Mouse (Mus musculus) midbrain, embryonic 12.5 days (tissue): ENCODE measurements around the gene Mmel1. TPM values are rescaled to one million over a fixed set of nuclear protein-coding genes. Genes with fewer than 3 reads are reported as not detected.

Source experiments
- ATAC-seq: fragments of 200-750 bp; cut with Nextera tagmentation; 2 replicates; pipeline ENCODE4 v1.8.0; 2017; ENCODE audit warnings: low read depth, moderate TSS enrichment, moderate library complexity; ENCODE audit not compliant: low FRiP score
- H3K27ac ChIP-seq: fragments of 300-500 bp; sonication (generic); replicated peaks from 2 replicates; pipeline ENCODE4 v1.5.1; 2016; ENCODE audit warnings: mild to moderate bottlenecking
- H3K27me3 ChIP-seq: fragments of 300-500 bp; sonication (generic); 2 replicates; pipeline ENCODE4 v1.6.1; 2016; ENCODE audit warnings: mild to moderate bottlenecking
- H3K36me3 ChIP-seq: fragments of 300-500 bp; sonication (generic); 2 replicates; pipeline ENCODE4 v1.6.1; 2016
- H3K4me1 ChIP-seq: fragments of 300-500 bp; sonication (generic); 2 replicates; pipeline ENCODE4 v1.6.1; 2016
- H3K4me2 ChIP-seq: fragments of 300-500 bp; sonication (generic); replicated peaks from 2 replicates; pipeline ENCODE4 v1.6.1; 2016; ENCODE audit warnings: mild to moderate bottlenecking, moderate library complexity
- H3K4me3 ChIP-seq: fragments of 300-500 bp; sonication (generic); 2 replicates; pipeline ENCODE4 v1.5.1; 2016; ENCODE audit warnings: mild to moderate bottlenecking
- H3K9ac ChIP-seq: fragments of 300-500 bp; sonication (generic); replicated peaks from 2 replicates; pipeline ENCODE4 v1.6.1; 2016; ENCODE audit warnings: mild to moderate bottlenecking, moderate library complexity
- H3K9me3 ChIP-seq: fragments of 300-500 bp; sonication (generic); 2 replicates; pipeline ENCODE4 v1.6.1; 2016; ENCODE audit warnings: mild to moderate bottlenecking
- WGBS: fragments of 180-500 bp; shearing (Covaris S2); methylation state at CpG from one replicate; pipeline ENCODE4 v1.1.7; 2016; 5-methylcytosine and 5-hydroxymethylcytosine counted together
- polyA plus RNA-seq: library from polyadenylated mRNA; unstranded; fragments of >200 nt; fragmentation: Nextera tagmentation; extraction: Ambion mirVana; gene quantifications from 2 replicates; pipeline ENCODE4 v1.2.1, GENCODE M21; 2016

Gene Mmel1
- polyA plus RNA-seq, 1 experiment from 2014 or later = 0.19 TPM

DNA sequence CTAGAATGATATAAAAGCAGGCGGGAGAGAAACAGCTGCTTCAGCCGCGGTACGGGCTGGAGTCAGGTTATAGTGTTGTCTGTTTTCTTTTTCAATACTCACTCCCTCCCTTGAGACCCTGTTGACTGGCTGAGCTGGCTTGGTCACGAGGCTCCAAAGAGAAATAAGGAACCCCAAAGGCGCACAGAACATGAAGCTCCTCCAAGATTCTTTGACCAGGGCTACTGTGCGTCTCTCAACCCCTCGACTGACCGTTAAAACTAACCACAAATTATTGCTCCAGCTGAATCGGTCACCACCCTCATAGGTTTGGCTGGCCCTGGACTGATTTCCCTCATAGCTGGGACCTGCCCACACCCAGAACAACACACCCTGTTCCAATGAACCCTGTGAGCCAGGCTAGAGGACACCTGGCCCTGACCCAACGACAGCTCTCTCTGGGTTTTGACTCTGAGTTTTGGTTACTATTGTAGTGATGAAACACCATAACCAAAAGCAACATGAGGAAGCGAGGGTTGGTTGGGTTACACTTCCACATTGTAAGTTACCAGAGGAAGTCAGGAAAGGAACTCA lies 59.8 kb downstream of the Mmel1 start:
- no peaks in the 10 kb centered on the region for H3K27me3 ChIP-seq
- no peaks in the 10 kb centered on the region for H3K36me3 ChIP-seq
- no peak overlapping the region for H3K9ac ChIP-seq
- no peak for ATAC-seq
- H3K4me3 ChIP-seq = no peak overlapping the region
- H3K9me3 ChIP-seq = no peaks in the 10 kb centered on the region
- WGBS = 84% methylated on average over 12 of the region's 12 CpGs
- H3K4me2 ChIP-seq = no peak overlapping the region
- peaks cover 4% of the 10 kb centered on the region; the same call in 1 of the 2 replicates for H3K4me1 ChIP-seq
- H3K27ac ChIP-seq = no peak overlapping the region; the same call in 1 of the 2 replicates

DNA sequence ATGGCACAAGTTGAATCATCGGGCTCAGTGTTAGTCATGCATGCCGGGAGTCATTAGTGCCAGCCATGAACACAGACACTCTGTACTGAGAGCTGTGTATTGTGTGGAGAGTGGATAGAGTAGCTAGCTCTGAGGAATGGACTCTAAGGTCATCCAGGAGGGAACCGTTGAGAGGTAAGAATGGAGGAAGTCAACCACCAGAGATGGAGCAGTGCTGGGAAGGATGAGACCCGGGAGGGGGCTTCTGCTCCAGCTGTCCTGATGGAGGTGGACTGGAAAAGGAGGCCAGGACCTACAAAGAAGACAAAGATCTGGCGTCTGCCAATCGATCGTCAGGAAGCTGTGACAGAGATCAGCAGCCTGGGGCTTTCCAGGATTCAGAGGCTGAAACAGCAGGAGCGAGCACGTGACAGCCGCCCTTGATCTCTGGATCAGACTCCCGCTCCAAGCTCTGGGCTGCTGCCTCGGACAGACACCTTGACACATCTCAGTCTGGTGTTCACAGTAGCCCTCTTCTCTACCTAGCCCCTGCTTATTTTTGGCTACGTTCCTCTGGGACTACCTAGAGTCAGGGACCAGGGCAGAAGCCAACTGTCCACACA lies 64.0 kb downstream of the Mmel1 start:
- no peaks in the 10 kb centered on the region for H3K36me3 ChIP-seq
- 66% methylated on average over 13 of the region's 13 CpGs for WGBS
- no peaks in the 10 kb centered on the region for H3K27me3 ChIP-seq
- H3K27ac ChIP-seq = no peak overlapping the region
- no peak overlapping the region for H3K9ac ChIP-seq
- no peaks in the 10 kb centered on the region for H3K9me3 ChIP-seq
- ATAC-seq = no peak
- no peak overlapping the region for H3K4me2 ChIP-seq
- H3K4me3 ChIP-seq = no peak overlapping the region
- H3K4me1 ChIP-seq = peaks cover 4% of the 10 kb centered on the region; the same call in 1 of the 2 replicates

DNA sequence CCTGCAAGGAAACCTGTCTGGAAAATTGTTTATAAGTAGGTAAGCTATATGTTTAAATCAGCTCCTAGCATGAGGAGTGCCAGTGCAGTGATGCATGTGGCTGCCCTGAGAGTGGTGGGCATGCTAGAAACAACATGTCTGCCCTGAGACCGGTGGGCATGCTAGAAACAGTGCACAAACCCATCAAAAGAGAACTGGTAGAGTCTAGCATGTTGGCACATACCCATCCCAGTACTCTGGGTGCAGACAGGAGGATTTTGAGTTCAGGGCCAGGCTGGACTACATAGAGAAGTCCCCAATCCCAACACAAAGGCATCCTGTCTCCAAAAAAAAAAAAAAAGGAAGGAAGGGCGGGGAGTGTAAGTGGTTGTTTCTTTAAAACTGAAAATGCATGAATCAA lies 65.4 kb downstream of the Mmel1 start:
- Histone ChIP-seq H3K4me1 (no peaks in the 10 kb centered on the region; the same call in 1 of the 2 replicates), H3K9me3 (no peaks in the 10 kb centered on the region), H3K36me3 (no peaks in the 10 kb centered on the region), H3K9ac (no peak overlapping the region), H3K27me3 (no peaks in the 10 kb centered on the region), H3K4me2 (no peak overlapping the region), H3K27ac (no peak overlapping the region), H3K4me3 (no peak overlapping the region)
- WGBS = 94% methylated on average over 2 of the region's 2 CpGs
- no peak for ATAC-seq

DNA sequence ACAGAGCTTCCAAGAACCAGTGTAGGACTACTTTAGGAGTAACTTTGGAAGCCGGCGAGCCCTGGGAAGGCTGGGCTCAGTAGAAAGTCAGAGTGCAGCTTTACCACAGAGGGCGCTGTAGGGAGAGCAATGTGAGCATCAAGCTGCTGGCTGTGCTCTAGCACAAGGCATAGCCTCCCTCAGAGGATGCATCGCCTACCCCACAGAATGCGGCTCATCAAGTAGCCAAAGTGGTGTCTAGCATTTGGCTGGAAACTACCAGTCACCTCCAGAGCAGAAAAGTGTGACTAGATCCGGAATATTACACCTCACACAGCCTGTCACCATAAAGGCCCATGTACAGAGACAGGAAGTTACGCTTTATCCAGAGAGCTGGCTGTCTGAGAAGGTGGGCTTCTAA lies 66.4 kb downstream of the Mmel1 start:
- H3K4me1 ChIP-seq = no peaks in the 10 kb centered on the region; the same call in 1 of the 2 replicates
- no peak overlapping the region for H3K9ac ChIP-seq
- no peaks in the 10 kb centered on the region for H3K27me3 ChIP-seq
- H3K36me3 ChIP-seq = no peaks in the 10 kb centered on the region
- no peak for ATAC-seq
- no peak overlapping the region for H3K4me3 ChIP-seq
- H3K9me3 ChIP-seq = no peaks in the 10 kb centered on the region
- H3K4me2 ChIP-seq = no peak overlapping the region
- WGBS = 79% methylated on average over 7 of the region's 7 CpGs
- H3K27ac ChIP-seq = no peak overlapping the region

DNA sequence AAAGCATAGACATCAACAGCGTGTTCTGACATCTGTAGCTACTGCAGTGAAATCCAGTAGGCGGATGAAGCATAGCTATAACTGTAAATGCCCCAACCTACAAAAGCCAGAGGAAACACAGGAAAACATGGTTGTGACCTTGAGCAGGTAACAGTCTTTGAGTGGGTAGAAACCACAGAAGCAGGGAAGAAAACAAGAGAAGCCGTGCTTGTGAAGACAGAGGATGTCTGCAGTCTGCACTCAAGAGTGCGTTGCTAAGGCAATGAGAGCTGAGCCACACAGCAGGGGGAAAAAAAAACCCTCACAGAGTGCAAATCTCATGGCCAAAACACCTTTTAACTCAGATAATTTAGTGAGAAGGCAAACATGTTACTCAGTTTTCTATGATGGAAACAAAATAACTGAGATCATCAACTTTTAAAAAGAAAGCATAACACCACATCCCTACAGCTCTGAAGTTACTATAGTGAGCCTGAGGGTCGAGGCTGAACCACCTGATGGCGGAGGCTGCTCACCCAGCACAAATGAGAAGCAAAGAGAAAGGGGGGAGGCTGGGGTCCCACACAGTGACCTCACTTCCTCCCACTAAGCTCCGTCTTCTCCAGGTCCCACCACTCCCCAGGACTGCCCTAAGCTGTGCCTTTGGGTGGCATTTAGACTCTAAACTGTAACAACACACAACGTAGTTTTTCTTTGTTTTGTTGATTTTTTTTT lies 67.3 kb downstream of the Mmel1 start:
- no peak overlapping the region for H3K9ac ChIP-seq
- no peaks in the 10 kb centered on the region for H3K36me3 ChIP-seq
- 47% methylated on average over 8 of the region's 8 CpGs for WGBS
- ATAC-seq = no peak
- no peak overlapping the region for H3K27ac ChIP-seq
- H3K4me3 ChIP-seq = no peak overlapping the region
- H3K4me2 ChIP-seq = no peak overlapping the region
- H3K4me1 ChIP-seq = no peaks in the 10 kb centered on the region; the same call in 1 of the 2 replicates
- no peaks in the 10 kb centered on the region for H3K9me3 ChIP-seq
- H3K27me3 ChIP-seq = no peaks in the 10 kb centered on the region

DNA sequence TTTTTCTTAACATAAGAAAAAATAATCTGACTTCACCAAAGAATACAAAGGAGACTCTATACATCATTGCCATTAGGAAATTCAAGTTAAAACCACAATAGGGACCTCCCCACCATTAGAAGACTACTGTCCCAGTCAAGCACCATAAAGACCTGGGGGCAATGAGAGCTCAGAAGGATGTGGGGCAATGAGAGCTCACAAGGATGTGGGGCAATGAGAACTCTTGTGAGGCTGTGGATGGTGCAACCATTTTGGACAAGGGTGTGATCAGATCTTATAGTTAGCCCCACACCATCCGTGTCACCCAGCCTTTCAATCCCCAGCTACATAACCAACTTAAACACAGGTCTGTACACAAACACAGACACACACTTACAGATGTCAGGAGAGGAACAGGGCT lies 68.4 kb downstream of the Mmel1 start:
- no peak overlapping the region for H3K4me2 ChIP-seq
- WGBS = 80% methylated on average over 1 of the region's 1 CpGs
- no peak for ATAC-seq

DNA sequence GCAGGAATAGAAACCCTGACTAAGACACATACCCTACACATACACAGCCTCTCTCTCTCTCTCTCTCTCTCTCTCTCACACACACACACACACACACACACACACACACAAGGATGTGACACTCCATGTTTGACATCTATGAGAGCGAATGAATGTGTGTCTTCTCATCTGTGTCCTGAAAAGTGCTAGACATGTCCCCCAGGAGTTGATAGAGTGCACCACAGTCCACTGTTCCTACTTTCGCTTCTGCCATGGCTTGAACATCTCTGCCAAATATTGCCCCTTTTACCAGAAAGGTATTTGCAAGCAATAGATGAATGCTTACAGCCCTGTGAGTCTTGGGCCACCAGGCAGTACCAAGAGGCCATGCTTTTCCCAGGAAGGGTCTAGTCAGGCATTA lies 70.8 kb downstream of the Mmel1 start:
- WGBS = 96% methylated on average over 2 of the region's 2 CpGs
- ATAC-seq = no peak
- Histone ChIP-seq H3K4me3 (no peak overlapping the region), H3K27ac (no peak overlapping the region), H3K4me2 (no peak overlapping the region), H3K9me3 (no peaks in the 10 kb centered on the region), H3K27me3 (no peaks in the 10 kb centered on the region), H3K4me1 (peaks cover 11% of the 10 kb centered on the region), H3K36me3 (no peaks in the 10 kb centered on the region), H3K9ac (no peak overlapping the region)

More for the DNA sequence above, 68.4 kb downstream of the Mmel1 start:
- Histone ChIP-seq H3K4me1 (no peaks in the 10 kb centered on the region; the same call in 1 of the 2 replicates), H3K9ac (no peak overlapping the region), H3K4me3 (no peak overlapping the region), H3K9me3 (no peaks in the 10 kb centered on the region), H3K27ac (no peak overlapping the region), H3K27me3 (no peaks in the 10 kb centered on the region), H3K36me3 (no peaks in the 10 kb centered on the region)

DNA sequence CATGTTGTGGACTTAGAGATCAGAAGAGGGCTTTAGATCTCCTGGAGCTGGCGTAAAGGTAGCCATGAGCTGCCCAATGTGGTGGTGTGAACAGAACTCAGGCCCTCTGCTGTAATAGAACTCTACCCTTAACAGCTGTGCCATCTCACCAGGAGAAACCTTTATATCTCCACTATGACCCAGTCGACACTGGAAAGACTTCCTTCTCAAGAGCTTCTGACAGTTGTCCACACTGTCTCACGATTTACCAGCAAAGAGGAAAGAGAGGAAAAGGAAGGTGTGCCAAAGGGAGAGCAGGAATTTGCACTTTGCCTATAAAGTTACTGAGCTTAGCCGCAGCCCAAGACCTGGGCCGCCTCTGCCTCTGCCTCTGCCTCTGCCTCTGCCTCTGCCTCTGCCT lies 72.4 kb downstream of the Mmel1 start:
- H3K9me3 ChIP-seq = no peaks in the 10 kb centered on the region
- H3K27ac ChIP-seq = no peak overlapping the region
- peaks cover 26% of the 10 kb centered on the region for H3K4me1 ChIP-seq
- H3K27me3 ChIP-seq = no peaks in the 10 kb centered on the region
- 96% methylated on average over 5 of the region's 5 CpGs for WGBS
- no peak overlapping the region for H3K4me2 ChIP-seq
- H3K4me3 ChIP-seq = no peak overlapping the region
- H3K36me3 ChIP-seq = no peaks in the 10 kb centered on the region
- no peak for ATAC-seq
- no peak overlapping the region for H3K9ac ChIP-seq

DNA sequence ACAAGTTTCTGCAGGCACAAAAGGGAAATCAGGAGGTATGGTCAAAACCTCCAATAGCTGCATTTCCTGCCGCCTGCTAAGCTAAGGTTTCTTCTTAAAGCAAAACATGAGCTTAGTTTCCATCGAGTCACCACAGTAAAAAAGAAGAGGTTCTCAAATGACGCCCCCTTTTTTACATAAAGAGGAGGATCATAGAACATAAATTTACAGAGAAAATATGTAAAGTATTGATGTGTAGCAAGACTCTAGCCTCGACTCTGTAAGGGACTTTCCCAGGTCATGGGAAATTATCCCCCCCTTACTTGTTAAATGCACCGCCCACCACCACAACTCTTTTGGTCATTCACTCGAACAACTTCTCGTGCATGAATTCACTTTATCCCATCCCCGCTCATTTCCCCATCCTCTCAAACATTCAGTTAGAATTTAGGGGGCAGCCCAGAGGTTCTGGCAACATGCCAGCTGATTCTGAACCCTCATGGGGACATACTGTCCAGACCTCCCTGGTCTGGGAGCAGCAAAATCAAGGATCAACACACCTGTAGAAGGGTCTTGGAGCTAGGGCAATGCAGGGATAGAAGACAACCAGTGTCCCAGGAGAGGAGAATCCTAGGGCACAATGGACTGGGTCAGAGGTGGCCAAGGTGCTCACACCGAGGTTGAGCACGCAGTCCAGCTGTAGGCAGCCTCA lies 73.4 kb downstream of the Mmel1 start:
- H3K4me1 ChIP-seq = peaks cover 32% of the 10 kb centered on the region
- WGBS = 90% methylated on average over 10 of the region's 10 CpGs
- no peak overlapping the region for H3K27ac ChIP-seq
- no peak for ATAC-seq
- H3K4me3 ChIP-seq = no peak overlapping the region
- no peaks in the 10 kb centered on the region for H3K27me3 ChIP-seq
- H3K9ac ChIP-seq = no peak overlapping the region
- H3K36me3 ChIP-seq = no peaks in the 10 kb centered on the region
- no peaks in the 10 kb centered on the region for H3K9me3 ChIP-seq
- no peak overlapping the region for H3K4me2 ChIP-seq

DNA sequence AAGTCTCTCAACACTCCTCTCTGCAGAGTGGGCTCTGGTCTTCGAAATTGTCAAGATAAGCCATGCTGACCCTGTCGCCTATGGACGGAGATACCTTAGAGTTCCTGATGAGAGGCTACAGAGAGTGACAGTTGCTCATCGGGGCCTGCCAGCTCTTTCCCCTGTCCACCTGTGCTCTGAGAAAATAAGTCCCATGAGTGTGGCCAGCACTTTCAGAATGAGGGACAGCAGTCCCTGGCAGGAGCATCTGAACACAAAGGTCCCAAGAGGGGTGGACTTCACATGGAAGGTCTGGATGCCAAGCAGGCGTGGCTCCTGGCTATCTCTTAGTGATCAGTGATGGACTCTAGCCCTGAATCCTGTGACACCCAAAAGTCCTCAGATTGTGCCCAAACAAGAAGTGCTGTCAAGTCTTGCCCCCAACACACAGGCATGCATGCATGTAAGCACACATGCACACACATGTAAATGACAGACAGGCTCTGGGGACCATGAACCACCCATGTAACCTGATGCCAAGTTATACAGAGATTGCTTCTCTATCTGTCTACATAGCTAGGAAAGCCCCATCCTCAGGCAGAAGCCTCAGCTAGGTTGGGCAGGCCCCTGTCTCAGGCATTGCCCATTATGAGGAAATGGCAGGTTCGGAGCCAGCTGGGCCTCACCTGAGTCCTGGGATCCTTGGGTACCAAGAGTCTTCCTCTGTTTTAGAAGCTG lies 74.1 kb downstream of the Mmel1 start:
- WGBS = 93% methylated on average over 6 of the region's 6 CpGs
- H3K27me3 ChIP-seq = no peaks in the 10 kb centered on the region
- H3K4me1 ChIP-seq = peaks cover 38% of the 10 kb centered on the region
- H3K9ac ChIP-seq = no peak overlapping the region
- no peak for ATAC-seq
- 0 out of 2 replicates have a peak overlapping the region, but pooled peaks have one; percentile 19 for H3K4me2 ChIP-seq
- no peak overlapping the region for H3K4me3 ChIP-seq
- no peaks in the 10 kb centered on the region for H3K9me3 ChIP-seq
- no peaks in the 10 kb centered on the region for H3K36me3 ChIP-seq
- H3K27ac ChIP-seq = no peak overlapping the region

DNA sequence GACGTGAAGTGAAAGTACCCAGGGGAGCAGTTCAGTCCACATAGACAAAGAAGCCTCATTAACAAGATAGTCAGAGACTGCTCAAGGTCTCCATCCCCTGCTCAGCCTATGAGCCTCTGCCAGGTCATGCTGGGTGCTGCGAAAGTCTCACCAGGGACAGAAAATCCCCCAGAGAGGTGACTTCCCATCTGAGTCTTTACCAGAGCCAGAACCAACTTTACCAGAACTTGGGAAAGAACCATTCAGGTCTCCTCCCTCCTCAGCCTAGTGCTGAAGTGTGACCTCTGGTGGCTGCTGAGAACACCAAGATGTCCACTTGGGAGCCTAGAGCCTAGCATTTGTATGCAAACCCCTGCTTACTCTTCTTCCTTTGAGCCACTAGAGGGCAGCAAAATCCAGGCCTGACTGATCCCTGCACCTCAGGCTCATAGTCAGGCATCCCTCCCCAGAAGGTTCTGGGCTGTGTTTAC lies 74.8 kb downstream of the Mmel1 start:
- H3K4me3 ChIP-seq = no peak overlapping the region
- H3K9ac ChIP-seq = no peak overlapping the region
- peaks cover 44% of the 10 kb centered on the region for H3K4me1 ChIP-seq
- no peak overlapping the region for H3K27ac ChIP-seq
- 0 out of 2 replicates have a peak overlapping the region, but pooled peaks have one; percentile 19 for H3K4me2 ChIP-seq
- H3K36me3 ChIP-seq = no peaks in the 10 kb centered on the region
- H3K27me3 ChIP-seq = no peaks in the 10 kb centered on the region
- WGBS = 10% methylated on average over 2 of the region's 2 CpGs
- peak; percentile 38 for ATAC-seq
- no peaks in the 10 kb centered on the region for H3K9me3 ChIP-seq
